Mouse (Mus musculus): ENCODE measurements around the gene Nxn.

DNA sequence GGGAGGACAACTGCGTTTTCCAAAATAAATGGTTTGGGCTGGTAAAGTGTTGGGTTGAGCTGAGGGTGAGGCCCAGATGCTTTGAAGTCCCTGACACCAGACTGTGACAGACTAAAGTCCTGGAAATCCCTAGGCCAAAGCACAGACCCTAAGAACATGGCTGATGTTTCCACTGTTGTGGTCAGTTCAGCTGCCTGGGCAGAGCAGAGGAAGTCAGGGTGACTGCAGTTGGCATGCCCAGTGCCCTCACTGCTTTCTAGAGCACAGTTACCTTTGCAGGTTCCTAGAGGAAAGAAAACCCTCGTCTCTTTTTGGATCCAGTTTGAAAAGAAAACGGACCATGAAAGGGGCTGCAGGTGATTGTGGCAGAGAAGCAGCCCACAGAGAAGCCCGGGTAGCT is 141.6 kb downstream of the Nxn start:
- TF ChIP-seq CTCF (IDR thresholded peaks at IDR 0.05; ENCODE audit: low read depth, low read length) (no peak), POLR2A (IDR thresholded peaks at IDR 0.05; ENCODE audit: borderline replicate concordance, low read depth, low read length) (no peak)
